Mouse (Mus musculus) limb, embryonic 12.5 days (tissue): ENCODE data around the gene Ywhae. TPM values are rescaled to one million over a fixed set of nuclear protein-coding genes. Genes with fewer than 3 reads are reported as not detected.

Experiments
- ATAC-seq: fragments of 200-750 bp; cut with Nextera tagmentation; 2 replicates; pipeline ENCODE4 v1.8.0; 2017; ENCODE audit warnings: low read depth, moderate TSS enrichment; ENCODE audit not compliant: insufficient number of reproducible peaks, insufficient read depth, low FRiP score, low TSS enrichment
- H3K27ac ChIP-seq: fragments of 300-500 bp; sonication (generic); 2 replicates; pipeline ENCODE4 v1.5.1; 2016; ENCODE audit warnings: mild to moderate bottlenecking, moderate library complexity
- H3K27me3 ChIP-seq: fragments of 300-500 bp; sonication (generic); 2 replicates; pipeline ENCODE4 v1.6.1; 2016; ENCODE audit warnings: mild to moderate bottlenecking, moderate library complexity
- H3K36me3 ChIP-seq: fragments of 300-500 bp; sonication (generic); 2 replicates; pipeline ENCODE4 v1.6.1; 2016; ENCODE audit warnings: mild to moderate bottlenecking, moderate library complexity
- H3K4me1 ChIP-seq: fragments of 300-500 bp; sonication (generic); replicated peaks from 2 replicates; pipeline ENCODE4 v1.6.1; 2016
- H3K4me2 ChIP-seq: fragments of 300-500 bp; sonication (generic); 2 replicates; pipeline ENCODE4 v1.6.1; 2016; ENCODE audit warnings: mild to moderate bottlenecking, moderate library complexity
- H3K4me3 ChIP-seq: fragments of 300-500 bp; sonication (generic); replicated peaks from 2 replicates; pipeline ENCODE4 v1.5.1; 2016; ENCODE audit warnings: mild to moderate bottlenecking
- H3K9ac ChIP-seq: fragments of 300-500 bp; sonication (generic); replicated peaks from 2 replicates; pipeline ENCODE4 v1.6.1; 2016; ENCODE audit warnings: mild to moderate bottlenecking, moderate library complexity
- H3K9me3 ChIP-seq: fragments of 300-500 bp; sonication (generic); 2 replicates; pipeline ENCODE4 v1.6.1; 2016; ENCODE audit warnings: mild to moderate bottlenecking, moderate library complexity
- WGBS: fragments of 180-500 bp; shearing (Covaris S2); methylation state at CpG from one replicate; pipeline ENCODE4 v1.1.7; 2016; 5-methylcytosine and 5-hydroxymethylcytosine counted together
- polyA plus RNA-seq: library from polyadenylated mRNA; unstranded; fragments of >200 nt; fragmentation: Nextera tagmentation; extraction: Ambion mirVana; gene quantifications from 2 replicates; pipeline ENCODE4 v1.2.1, GENCODE M21; 2016

Gene Ywhae
- polyA plus RNA-seq, 1 experiment from 2014 or later, result 1,061 TPM

- no peak overlapping the region for H3K27ac ChIP-seq
- peaks cover 32% of the 10 kb centered on the region for H3K36me3 ChIP-seq
- 96% methylated on average over 7 of the region's 7 CpGs for WGBS
- no peak overlapping the region for H3K9ac ChIP-seq
- no peak overlapping the region for H3K4me2 ChIP-seq
- peaks cover 47% of the 10 kb centered on the region for H3K4me1 ChIP-seq
- no peak overlapping the region for H3K4me3 ChIP-seq
- no peaks in the 10 kb centered on the region for H3K9me3 ChIP-seq
- no peaks in the 10 kb centered on the region for H3K27me3 ChIP-seq
- ATAC-seq, result no peak
Measured at GRCm38 (mm10) chr11:75738477-75738821, 5.8 kb downstream of the Ywhae start.

- 68% methylated on average over 3 of the region's 3 CpGs for WGBS
- peaks cover 40% of the 10 kb centered on the region for H3K4me1 ChIP-seq
- H3K4me2 ChIP-seq, result no peak overlapping the region
- H3K4me3 ChIP-seq, result no peak overlapping the region
- no peaks in the 10 kb centered on the region for H3K27me3 ChIP-seq
- H3K9me3 ChIP-seq, result no peaks in the 10 kb centered on the region
- peaks cover 33% of the 10 kb centered on the region for H3K36me3 ChIP-seq
- H3K9ac ChIP-seq, result no peak overlapping the region
- no peak overlapping the region for H3K27ac ChIP-seq
- ATAC-seq, result no peak
Measured at GRCm38 (mm10) chr11:75740204-75740603, 7.5 kb downstream of the Ywhae start.

DNA sequence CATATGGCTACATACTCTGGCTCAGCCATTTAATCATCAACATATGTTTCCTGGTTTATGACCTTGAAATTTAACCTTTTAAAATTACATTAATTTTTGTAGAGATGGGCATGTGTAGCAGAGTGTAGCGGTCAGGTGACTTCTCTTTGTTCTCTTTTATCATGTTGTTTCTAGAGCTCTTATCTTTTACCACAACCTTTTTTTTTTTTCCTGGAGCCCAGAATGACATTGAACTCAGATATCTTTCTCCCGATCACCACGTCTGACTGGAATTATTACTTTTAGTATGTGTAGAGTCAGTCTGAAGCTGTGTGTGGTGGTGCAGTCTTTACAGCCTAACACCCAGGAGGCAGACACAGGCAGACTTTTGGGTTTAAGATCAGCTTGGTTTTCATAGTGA lies 8.9 kb downstream of the Ywhae start:
- WGBS, result 72% methylated on average over 3 of the region's 3 CpGs
- Histone ChIP-seq H3K9me3 (no peaks in the 10 kb centered on the region), H3K9ac (no peak overlapping the region), H3K27me3 (no peaks in the 10 kb centered on the region), H3K4me1 (peaks cover 28% of the 10 kb centered on the region), H3K4me3 (no peak overlapping the region), H3K4me2 (no peak overlapping the region), H3K27ac (0 out of 2 replicates have a peak overlapping the region, but pooled peaks have one; percentile 35), H3K36me3 (peaks cover 33% of the 10 kb centered on the region)
- ATAC-seq, result no peak

- no peak overlapping the region for H3K4me2 ChIP-seq
- H3K4me1 ChIP-seq, result peaks cover 34% of the 10 kb centered on the region
- H3K9me3 ChIP-seq, result no peaks in the 10 kb centered on the region
- H3K27me3 ChIP-seq, result no peaks in the 10 kb centered on the region
- H3K9ac ChIP-seq, result no peak overlapping the region
- ATAC-seq, result no peak
- 91% methylated on average over 3 of the region's 3 CpGs for WGBS
- H3K4me3 ChIP-seq, result no peak overlapping the region
- H3K27ac ChIP-seq, result no peak overlapping the region
- peaks cover 27% of the 10 kb centered on the region for H3K36me3 ChIP-seq
Measured at GRCm38 (mm10) chr11:75744761-75745160, 12.1 kb downstream of the Ywhae start.

- Histone ChIP-seq H3K36me3 (peaks cover 37% of the 10 kb centered on the region), H3K27me3 (no peaks in the 10 kb centered on the region)
- WGBS, result 97% methylated on average over 1 of the region's 1 CpGs
Measured at GRCm38 (mm10) chr11:75750537-75750936, 17.9 kb downstream of the Ywhae start.

GRCm38 (mm10) chr11:75751082-75751481 lies 18.4 kb downstream of the Ywhae start:
- no peak overlapping the region for H3K4me2 ChIP-seq
- H3K27me3 ChIP-seq, result no peaks in the 10 kb centered on the region
- H3K36me3 ChIP-seq, result peaks cover 42% of the 10 kb centered on the region
- H3K9me3 ChIP-seq, result no peaks in the 10 kb centered on the region
- 88% methylated on average over 4 of the region's 4 CpGs for WGBS
- peaks cover 19% of the 10 kb centered on the region for H3K4me1 ChIP-seq
- ATAC-seq, result no peak
- no peak overlapping the region for H3K4me3 ChIP-seq
- H3K9ac ChIP-seq, result no peak overlapping the region
- H3K27ac ChIP-seq, result no peak overlapping the region

More at GRCm38 (mm10) chr11:75750537-75750936, 17.9 kb downstream of the Ywhae start:
- Histone ChIP-seq H3K9ac (no peak overlapping the region), H3K4me1 (peaks cover 19% of the 10 kb centered on the region), H3K4me3 (no peak overlapping the region), H3K4me2 (no peak overlapping the region), H3K9me3 (no peaks in the 10 kb centered on the region), H3K27ac (no peak overlapping the region)
- no peak for ATAC-seq

- H3K9me3 ChIP-seq, result no peaks in the 10 kb centered on the region
- no peak overlapping the region for H3K4me2 ChIP-seq
- no peaks in the 10 kb centered on the region for H3K27me3 ChIP-seq
- H3K9ac ChIP-seq, result no peak overlapping the region
- H3K4me1 ChIP-seq, result no peaks in the 10 kb centered on the region
- WGBS, result 92% methylated on average over 8 of the region's 8 CpGs
- peaks cover 82% of the 10 kb centered on the region for H3K36me3 ChIP-seq
- no peak for ATAC-seq
- H3K27ac ChIP-seq, result no peak overlapping the region
- H3K4me3 ChIP-seq, result no peak overlapping the region
Measured at GRCm38 (mm10) chr11:75756687-75757086, 24.0 kb downstream of the Ywhae start.

DNA sequence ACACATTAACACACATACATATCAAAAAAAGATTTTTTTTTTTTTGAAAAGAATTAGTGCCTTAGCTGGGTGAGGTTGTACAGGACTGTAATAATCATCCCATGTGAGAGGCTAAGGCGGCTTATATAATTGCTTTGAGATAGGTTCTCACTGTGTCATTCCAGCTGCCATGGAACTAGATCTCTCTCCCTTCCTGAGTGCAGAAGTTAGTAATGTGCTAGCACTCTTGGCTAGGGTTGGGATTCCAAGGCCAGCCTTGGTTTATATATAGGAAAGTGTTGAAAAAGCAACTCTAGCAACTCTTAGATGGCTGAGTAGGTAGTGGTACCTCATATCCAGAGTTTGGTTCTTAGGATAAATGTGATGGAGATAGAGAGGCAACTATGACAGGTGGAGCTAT lies 25.9 kb downstream of the Ywhae start:
- Histone ChIP-seq H3K27ac (no peak overlapping the region), H3K4me1 (no peaks in the 10 kb centered on the region), H3K27me3 (no peaks in the 10 kb centered on the region), H3K4me3 (no peak overlapping the region), H3K9ac (no peak overlapping the region), H3K4me2 (no peak overlapping the region), H3K36me3 (peaks cover 81% of the 10 kb centered on the region), H3K9me3 (no peaks in the 10 kb centered on the region)
- WGBS, result 92% methylated on average over 1 of the region's 1 CpGs
- ATAC-seq, result no peak

DNA sequence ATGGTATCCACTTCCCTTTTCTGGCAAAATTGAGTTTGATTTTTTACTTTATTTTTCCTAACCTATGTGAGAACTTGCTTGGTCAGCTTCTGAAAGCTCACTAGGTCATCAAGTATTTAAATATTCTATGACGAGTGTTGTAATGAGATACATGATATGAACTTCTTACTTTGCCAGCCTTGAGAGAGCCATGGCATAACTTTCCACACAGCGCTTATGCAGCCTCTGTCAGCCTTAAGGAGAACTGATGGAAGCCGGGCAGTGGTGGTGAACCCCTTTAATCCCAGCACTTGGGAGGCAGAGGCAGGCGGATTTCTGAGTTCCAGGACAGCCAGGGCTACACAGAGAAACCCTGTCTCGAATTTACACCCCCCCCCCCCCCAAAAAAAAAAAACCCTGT lies 28.1 kb downstream of the Ywhae start:
- Histone ChIP-seq H3K4me1 (no peaks in the 10 kb centered on the region), H3K36me3 (peaks cover 91% of the 10 kb centered on the region), H3K9me3 (no peaks in the 10 kb centered on the region), H3K9ac (no peak overlapping the region), H3K4me2 (no peak overlapping the region), H3K4me3 (no peak overlapping the region), H3K27me3 (no peaks in the 10 kb centered on the region), H3K27ac (no peak overlapping the region)
- 97% methylated on average over 5 of the region's 5 CpGs for WGBS
- ATAC-seq, result no peak

GRCm38 (mm10) chr11:75762708-75763107 lies 30.0 kb downstream of the Ywhae start:
- no peaks in the 10 kb centered on the region for H3K27me3 ChIP-seq
- WGBS, result 79% methylated on average over 2 of the region's 2 CpGs
- H3K4me3 ChIP-seq, result no peak overlapping the region
- peaks cover 93% of the 10 kb centered on the region for H3K36me3 ChIP-seq
- no peak overlapping the region for H3K9ac ChIP-seq
- ATAC-seq, result no peak
- no peaks in the 10 kb centered on the region for H3K4me1 ChIP-seq
- H3K9me3 ChIP-seq, result no peaks in the 10 kb centered on the region
- no peak overlapping the region for H3K27ac ChIP-seq
- H3K4me2 ChIP-seq, result no peak overlapping the region

DNA sequence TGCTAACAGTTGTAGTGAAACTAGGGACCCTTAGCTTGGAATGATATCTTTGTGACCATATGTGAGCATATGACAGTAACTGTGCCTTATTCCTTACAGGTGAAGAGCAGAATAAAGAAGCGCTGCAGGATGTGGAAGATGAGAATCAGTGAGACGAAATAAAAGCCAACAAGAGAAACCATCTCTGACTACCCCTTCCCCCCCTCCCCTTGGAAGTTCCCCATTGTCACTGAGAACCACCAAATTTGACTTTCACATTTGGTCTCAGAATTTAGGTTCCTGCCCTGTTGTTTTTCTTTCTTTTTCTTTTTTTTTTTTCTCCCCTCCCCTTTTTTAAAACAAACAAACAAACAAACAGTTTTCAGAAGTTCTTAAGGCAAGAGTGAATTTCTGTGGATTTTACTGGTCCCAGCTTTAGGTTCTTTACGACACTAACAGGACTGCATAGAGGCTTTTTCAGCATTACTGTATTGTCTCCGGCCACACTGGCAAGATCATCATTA lies 31.9 kb downstream of the Ywhae start:
- WGBS, result 90% methylated on average over 4 of the region's 4 CpGs
- H3K4me2 ChIP-seq, result no peak overlapping the region
- H3K36me3 ChIP-seq, result peaks cover 79% of the 10 kb centered on the region
- no peaks in the 10 kb centered on the region; the same call in 1 of the 2 replicates for H3K4me1 ChIP-seq
- no peak for ATAC-seq
- no peak overlapping the region for H3K27ac ChIP-seq
- no peak overlapping the region for H3K4me3 ChIP-seq
- H3K9me3 ChIP-seq, result no peaks in the 10 kb centered on the region
- H3K9ac ChIP-seq, result no peak overlapping the region
- H3K27me3 ChIP-seq, result no peaks in the 10 kb centered on the region

- H3K4me1 ChIP-seq, result no peaks in the 10 kb centered on the region; the same call in 1 of the 2 replicates
- no peak overlapping the region for H3K9ac ChIP-seq
- H3K4me3 ChIP-seq, result no peak overlapping the region
- no peak for ATAC-seq
- 83% methylated on average over 8 of the region's 8 CpGs for WGBS
- H3K27me3 ChIP-seq, result no peaks in the 10 kb centered on the region
- no peaks in the 10 kb centered on the region for H3K9me3 ChIP-seq
- no peak overlapping the region for H3K4me2 ChIP-seq
- H3K27ac ChIP-seq, result no peak overlapping the region
- H3K36me3 ChIP-seq, result peaks cover 73% of the 10 kb centered on the region
Measured at GRCm38 (mm10) chr11:75765161-75765560, 32.5 kb downstream of the Ywhae start.
